Mouse (Mus musculus) liver, embryonic 14.5 days (tissue): Measurements from ENCODE around the gene Slc22a12.

Experiments used
- CTCF ChIP-seq: IDR thresholded peaks from 2 replicates; pipeline ENCODE4 v1.5.1; 2016; ENCODE audit warnings: antibody characterized with exemption, low read depth, control low read depth
- EP300 ChIP-seq: IDR thresholded peaks from 2 replicates; pipeline ENCODE4 v1.6.1; 2016; ENCODE audit warnings: antibody characterized with exemption, low read depth

- TF ChIP-seq CTCF = no peak
- TF ChIP-seq EP300 = no peak
These were observed 21.2 kb downstream of the Slc22a12 start for GRCm38 (mm10) chr19:6521630-6522029.
